Mouse (Mus musculus) natural killer cell, adult 2 months (primary cell): ENCODE results near the gene Atp8b4.
A peak's percentile ranks its signal among the peaks of the same experiment; 100 is the strongest.

ENCODE experiments used
- DNase-seq, 2 experiments: peaks; one replicate each; pipeline ENCODE4 v3.0.0; 2022; ENCODE audit warnings: low spot score in 2 of 2

The Atp8b4 gene

GRCm38 (mm10) chr2:126434305-126434704 lies 66.2 kb downstream of the Atp8b4 start:
- no peak for DNase-seq

GRCm38 (mm10) chr2:126432481-126433066 lies 67.9 kb downstream of the Atp8b4 start:
- no peak for DNase-seq

- DNase-seq: peak; percentile 10 to 13
These were observed 71.2 kb downstream of the Atp8b4 start for GRCm38 (mm10) chr2:126429282-126429681.

GRCm38 (mm10) chr2:126425223-126425622 lies 75.3 kb downstream of the Atp8b4 start:
- DNase-seq: no peak

GRCm38 (mm10) chr2:126424714-126425113 lies 75.8 kb downstream of the Atp8b4 start:
- DNase-seq: no peak

GRCm38 (mm10) chr2:126420901-126421300 lies 79.6 kb downstream of the Atp8b4 start:
- DNase-seq: no peak

GRCm38 (mm10) chr2:126418916-126419315 lies 81.6 kb downstream of the Atp8b4 start:
- no peak for DNase-seq

- no peak for DNase-seq
These were observed 83.7 kb downstream of the Atp8b4 start for GRCm38 (mm10) chr2:126416772-126417171.

GRCm38 (mm10) chr2:126415981-126416380 lies 84.5 kb downstream of the Atp8b4 start:
- DNase-seq: no peak

- no peak for DNase-seq
These were observed 87.7 kb downstream of the Atp8b4 start for GRCm38 (mm10) chr2:126412759-126413158.

GRCm38 (mm10) chr2:126399454-126399853 lies 101.0 kb downstream of the Atp8b4 start:
- no peak for DNase-seq

- DNase-seq: no peak
These were observed 101.5 kb downstream of the Atp8b4 start for GRCm38 (mm10) chr2:126399017-126399416.

- DNase-seq: no peak
These were observed 102.3 kb downstream of the Atp8b4 start for GRCm38 (mm10) chr2:126398216-126398615.

- no peak for DNase-seq
These were observed 103.0 kb downstream of the Atp8b4 start for GRCm38 (mm10) chr2:126397513-126397912.

GRCm38 (mm10) chr2:126394924-126395323 lies 105.5 kb downstream of the Atp8b4 start:
- DNase-seq: no peak

- no peak for DNase-seq
These were observed 112.9 kb downstream of the Atp8b4 start for GRCm38 (mm10) chr2:126387458-126388037.

- no peak for DNase-seq
These were observed 114.4 kb downstream of the Atp8b4 start for GRCm38 (mm10) chr2:126386056-126386455.

- no peak for DNase-seq
These were observed 120.2 kb downstream of the Atp8b4 start for GRCm38 (mm10) chr2:126380300-126380699.

GRCm38 (mm10) chr2:126371634-126372033 lies 128.8 kb downstream of the Atp8b4 start:
- no peak for DNase-seq

- no peak for DNase-seq
These were observed 130.7 kb downstream of the Atp8b4 start for GRCm38 (mm10) chr2:126369815-126370214.

- no peak for DNase-seq
These were observed 136.4 kb downstream of the Atp8b4 start for GRCm38 (mm10) chr2:126363745-126364725.

GRCm38 (mm10) chr2:126363050-126363744 lies 137.3 kb downstream of the Atp8b4 start:
- DNase-seq: peak; percentile 36 to 58
